Mouse (Mus musculus) forebrain, embryonic 14.5 days (tissue): ENCODE results near the gene Aig1. TPM values are rescaled to one million over a fixed set of nuclear protein-coding genes. Genes with fewer than 3 reads are reported as not detected.

Experiments
- ATAC-seq: fragments of 200-750 bp; cut with Nextera tagmentation; 2 replicates; pipeline ENCODE4 v1.8.0; 2017; ENCODE audit warnings: mild to moderate bottlenecking, moderate library complexity
- DNase-seq: peaks from one replicate; pipeline ENCODE4 v3.0.0-alpha.2; 2015; ENCODE audit warnings: low spot score
- H3K27ac ChIP-seq: fragments of 300-500 bp; sonication (generic); 2 replicates; pipeline ENCODE4 v1.5.1; 2014; ENCODE audit warnings: low read depth, mild to moderate bottlenecking, control low read depth, low read length, moderate library complexity
- H3K27me3 ChIP-seq: fragments of 300-500 bp; sonication (generic); replicated peaks from 2 replicates; pipeline ENCODE4 v1.6.1; 2014; ENCODE audit warnings: low read length, control low read depth, mixed read lengths; ENCODE audit not compliant: control insufficient read depth, insufficient read depth
- H3K36me3 ChIP-seq: fragments of 300-500 bp; sonication (generic); 2 replicates; pipeline ENCODE4 v1.6.1; 2014; ENCODE audit warnings: low read length, control low read depth; ENCODE audit not compliant: control insufficient read depth, insufficient read depth
- H3K4me1 ChIP-seq: fragments of 300-500 bp; sonication (generic); 2 replicates; pipeline ENCODE4 v1.6.1; 2014; ENCODE audit warnings: antibody characterized with exemption, low read length, control low read depth; ENCODE audit not compliant: control insufficient read depth, insufficient read depth
- H3K4me2 ChIP-seq: fragments of 300-500 bp; sonication (generic); 2 replicates; pipeline ENCODE4 v1.6.1; 2014; ENCODE audit warnings: mild to moderate bottlenecking, control low read depth, low read length
- H3K4me3 ChIP-seq: fragments of 300-500 bp; sonication (generic); 2 replicates; pipeline ENCODE4 v1.5.1; 2014; ENCODE audit warnings: low read depth, low read length, control low read depth
- H3K9ac ChIP-seq: fragments of 300-500 bp; sonication (generic); 2 replicates; pipeline ENCODE4 v1.6.1; 2014; ENCODE audit warnings: mild to moderate bottlenecking, low read length, control low read depth, moderate library complexity
- H3K9me3 ChIP-seq: fragments of 300-500 bp; sonication (generic); replicated peaks from 2 replicates; pipeline ENCODE4 v1.6.1; 2016; ENCODE audit warnings: low read length, control low read depth, mixed read lengths; ENCODE audit not compliant: control insufficient read depth
- WGBS: fragments of 180-500 bp; shearing (Covaris S2); extraction: QIAGEN DNeasy Blood & Tissue Kit; methylation state at CpG from one replicate; pipeline ENCODE4 v1.1.7; 2014; 5-methylcytosine and 5-hydroxymethylcytosine counted together
- polyA plus RNA-seq: library from polyadenylated mRNA; unstranded; fragments of >200 nt; fragmentation: Nextera tagmentation; extraction: Ambion mirVana; gene quantifications from 2 replicates; pipeline ENCODE4 v1.2.1, GENCODE M21; 2014

The Aig1 gene
- polyA plus RNA-seq, 1 experiment from 2014 or later, result 59.5 TPM

DNA sequence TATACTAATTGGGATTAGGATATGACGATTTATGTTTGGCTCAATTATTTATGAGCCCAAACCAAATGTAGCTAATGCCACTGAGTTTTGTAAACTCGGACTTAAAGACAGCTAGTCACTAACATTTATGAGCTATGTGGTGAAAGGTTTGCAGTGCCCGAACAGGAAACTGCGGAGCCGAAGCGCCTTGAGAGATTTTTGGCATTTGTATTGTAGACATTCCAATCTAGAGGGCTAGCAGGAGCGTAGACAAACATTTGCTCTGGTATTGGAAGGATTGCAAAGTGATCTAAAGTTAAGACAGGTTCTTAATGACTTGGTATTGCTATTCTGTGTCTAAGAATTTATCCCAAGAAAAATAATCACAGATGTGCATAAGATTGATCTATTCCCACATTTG is 12.3 kb downstream of the Aig1 start:
- Histone ChIP-seq H3K9me3 (no peaks in the 10 kb centered on the region), H3K27ac (no peak overlapping the region), H3K4me1 (no peaks in the 10 kb centered on the region), H3K4me2 (no peak overlapping the region), H3K9ac (no peak overlapping the region), H3K36me3 (no peaks in the 10 kb centered on the region), H3K4me3 (no peak overlapping the region), H3K27me3 (no peaks in the 10 kb centered on the region)
- ATAC-seq (no peak), DNase-seq (no peak)
- 93% methylated on average over 7 of the region's 7 CpGs for WGBS

DNA sequence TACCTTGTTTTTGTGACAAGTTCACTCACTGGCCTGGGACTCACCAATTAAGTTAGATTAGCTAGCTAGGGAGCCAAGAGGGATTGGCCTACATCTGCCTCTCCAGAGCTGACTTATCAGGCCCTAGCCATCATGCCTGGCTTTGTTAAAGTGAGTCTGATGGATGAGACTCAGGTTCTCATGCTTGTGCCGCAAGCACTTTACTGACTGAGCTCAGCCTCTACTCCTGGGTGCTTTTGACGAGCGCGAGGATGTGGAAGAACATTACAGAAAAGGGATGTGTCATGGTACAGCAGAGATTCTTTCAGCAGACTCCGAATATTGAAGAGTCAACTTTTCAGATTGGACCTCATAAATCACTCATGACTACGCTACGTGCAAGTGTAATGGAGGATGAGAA is 12.8 kb downstream of the Aig1 start:
- Histone ChIP-seq H3K9ac (no peak overlapping the region), H3K4me2 (no peak overlapping the region), H3K9me3 (no peaks in the 10 kb centered on the region), H3K27ac (no peak overlapping the region), H3K4me3 (no peak overlapping the region), H3K36me3 (no peaks in the 10 kb centered on the region), H3K4me1 (no peaks in the 10 kb centered on the region), H3K27me3 (no peaks in the 10 kb centered on the region)
- WGBS, result 95% methylated on average over 7 of the region's 7 CpGs
- ATAC-seq, result no peak
- no peak for DNase-seq

DNA sequence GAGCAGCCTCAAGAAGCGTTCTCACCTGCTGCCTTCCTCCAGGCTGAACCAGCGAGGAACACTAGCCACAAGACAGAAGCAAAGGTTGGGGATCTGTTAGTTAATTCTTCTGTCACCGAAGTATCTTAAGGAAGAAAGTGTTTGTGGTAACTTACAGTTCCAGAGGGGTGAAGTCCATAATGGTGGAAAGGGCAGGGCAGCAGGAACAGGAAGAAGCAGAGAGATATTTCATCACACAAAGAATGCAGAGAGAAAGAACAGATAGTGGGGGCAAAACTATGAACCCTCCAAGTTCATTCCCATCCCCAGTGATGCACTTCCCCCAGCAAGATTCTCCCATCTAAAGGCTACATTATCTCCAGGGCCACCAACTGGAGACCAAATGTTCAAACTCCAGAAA is 13.7 kb downstream of the Aig1 start:
- DNase-seq, result no peak
- Histone ChIP-seq H3K36me3 (no peaks in the 10 kb centered on the region), H3K4me1 (no peaks in the 10 kb centered on the region), H3K4me2 (no peak overlapping the region), H3K27me3 (no peaks in the 10 kb centered on the region), H3K4me3 (no peak overlapping the region), H3K9me3 (no peaks in the 10 kb centered on the region), H3K9ac (no peak overlapping the region), H3K27ac (no peak overlapping the region)
- WGBS, result 87% methylated on average over 3 of the region's 3 CpGs
- no peak for ATAC-seq

DNA sequence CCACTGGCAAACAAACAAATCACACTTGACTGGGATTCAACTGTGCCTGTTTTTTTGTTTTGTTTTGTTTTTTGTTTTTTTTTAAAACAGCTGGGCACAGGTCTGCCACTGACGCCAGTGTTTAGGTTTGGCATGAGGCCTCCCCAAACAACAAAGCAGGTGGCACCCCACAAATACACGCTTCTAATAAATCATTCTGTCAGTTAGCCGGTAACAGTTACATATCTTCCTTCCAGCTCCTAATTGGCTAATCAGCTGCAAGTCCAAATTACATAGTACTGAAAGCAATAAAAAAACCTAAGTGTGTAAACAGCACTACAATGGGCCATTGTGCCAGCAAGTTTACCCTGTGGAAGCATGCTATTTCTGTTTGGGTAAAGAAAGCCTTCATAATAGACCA is 18.7 kb downstream of the Aig1 start:
- no peaks in the 10 kb centered on the region for H3K9me3 ChIP-seq
- H3K27me3 ChIP-seq, result no peaks in the 10 kb centered on the region
- no peaks in the 10 kb centered on the region for H3K36me3 ChIP-seq
- 6% methylated on average over 3 of the region's 3 CpGs for WGBS
- H3K4me3 ChIP-seq, result no peak overlapping the region
- no peak overlapping the region for H3K9ac ChIP-seq
- no peak overlapping the region for H3K27ac ChIP-seq
- no peak overlapping the region for H3K4me2 ChIP-seq
- H3K4me1 ChIP-seq, result no peaks in the 10 kb centered on the region
- DNase-seq (peak; percentile 44), ATAC-seq (peak; percentile 68)

DNA sequence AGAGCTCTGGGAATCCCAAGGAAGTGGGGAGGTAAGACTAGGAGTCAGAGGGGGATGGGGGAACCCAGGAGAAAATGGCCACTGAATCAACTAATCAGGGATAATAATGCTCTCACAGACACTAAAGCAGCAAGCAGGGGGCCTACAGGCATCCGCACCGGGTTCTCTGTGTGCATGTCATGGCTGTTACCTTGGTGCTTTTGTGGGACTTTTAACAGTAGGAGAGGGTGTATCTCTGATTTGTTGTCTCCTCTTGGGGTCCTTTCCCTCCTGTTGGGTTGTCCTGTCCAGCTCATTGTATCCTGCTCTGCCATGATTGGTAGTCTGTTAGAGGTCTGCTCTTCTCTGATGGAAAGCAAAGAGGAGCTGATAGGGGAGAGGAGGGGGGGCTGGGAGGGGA is 19.6 kb downstream of the Aig1 start:
- ATAC-seq, result 0 out of 2 replicates have a peak, but pooled peaks have one; percentile 42
- 13% methylated on average over 2 of the region's 2 CpGs for WGBS
- DNase-seq, result no peak

DNA sequence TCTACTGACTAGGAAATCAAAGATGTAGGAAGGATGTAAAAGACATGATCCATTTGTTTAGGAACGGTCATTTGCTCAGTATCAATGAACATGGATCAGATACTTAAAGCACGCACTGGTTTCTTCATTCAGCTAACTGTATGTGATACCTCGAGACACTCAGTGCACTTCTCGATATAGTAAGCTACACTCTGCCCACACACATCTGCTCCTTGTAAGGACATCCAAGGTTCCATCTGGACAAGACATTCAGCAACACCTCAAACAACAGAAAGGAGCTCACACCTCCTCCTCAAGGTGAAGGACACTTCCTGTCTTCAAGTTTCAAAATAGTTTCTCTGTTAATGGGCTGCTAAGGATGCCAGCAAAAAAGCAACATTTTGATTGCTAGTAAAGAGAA is 23.9 kb downstream of the Aig1 start:
- ATAC-seq, result no peak
- no peak overlapping the region for H3K4me3 ChIP-seq
- WGBS, result 92% methylated on average over 4 of the region's 4 CpGs

More for the DNA sequence above, 19.6 kb downstream of the Aig1 start:
- no peak overlapping the region for H3K4me2 ChIP-seq
- no peaks in the 10 kb centered on the region for H3K9me3 ChIP-seq
- H3K36me3 ChIP-seq, result no peaks in the 10 kb centered on the region
- H3K27me3 ChIP-seq, result no peaks in the 10 kb centered on the region
- no peak overlapping the region for H3K27ac ChIP-seq
- no peak overlapping the region for H3K4me3 ChIP-seq
- H3K9ac ChIP-seq, result no peak overlapping the region
- no peaks in the 10 kb centered on the region for H3K4me1 ChIP-seq

DNA sequence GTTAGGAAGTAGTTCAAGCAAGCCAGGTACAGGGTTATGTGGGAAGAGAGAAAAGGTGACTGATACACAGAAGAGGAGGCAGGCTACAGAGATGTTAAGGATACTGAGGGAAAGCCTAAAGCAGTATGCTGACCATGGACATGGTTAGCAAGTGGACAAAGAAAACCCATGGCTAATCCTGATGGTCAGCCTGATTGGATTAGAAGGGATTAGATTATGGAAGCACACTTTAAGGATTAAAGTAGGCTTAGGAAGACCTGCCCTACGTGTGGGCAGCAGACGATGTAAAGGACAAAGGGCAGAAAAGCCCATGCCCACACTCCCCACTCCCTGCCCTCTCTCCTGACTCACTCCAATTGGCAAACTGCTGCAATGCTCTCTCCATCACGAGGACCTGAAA is 25.0 kb downstream of the Aig1 start:
- no peak overlapping the region for H3K4me3 ChIP-seq
- H3K4me1 ChIP-seq, result no peaks in the 10 kb centered on the region
- no peak overlapping the region for H3K9ac ChIP-seq
- H3K4me2 ChIP-seq, result no peak overlapping the region
- no peaks in the 10 kb centered on the region for H3K36me3 ChIP-seq
- no peak overlapping the region for H3K27ac ChIP-seq
- no peaks in the 10 kb centered on the region for H3K27me3 ChIP-seq
- H3K9me3 ChIP-seq, result no peaks in the 10 kb centered on the region
- DNase-seq, result no peak
- WGBS, result 33% methylated on average over 3 of the region's 3 CpGs
- no peak for ATAC-seq

More for the DNA sequence above, 23.9 kb downstream of the Aig1 start:
- DNase-seq, result no peak
- Histone ChIP-seq H3K27ac (no peak overlapping the region), H3K4me1 (no peaks in the 10 kb centered on the region), H3K36me3 (no peaks in the 10 kb centered on the region), H3K4me2 (no peak overlapping the region), H3K27me3 (no peaks in the 10 kb centered on the region), H3K9ac (no peak overlapping the region), H3K9me3 (no peaks in the 10 kb centered on the region)

- H3K9me3 ChIP-seq, result no peaks in the 10 kb centered on the region
- no peak for DNase-seq
- 80% methylated on average over 8 of the region's 8 CpGs for WGBS
- H3K27me3 ChIP-seq, result no peaks in the 10 kb centered on the region
- H3K4me2 ChIP-seq, result no peak overlapping the region
- no peak overlapping the region for H3K4me3 ChIP-seq
- ATAC-seq, result no peak
- H3K27ac ChIP-seq, result no peak overlapping the region
- no peak overlapping the region for H3K9ac ChIP-seq
- H3K36me3 ChIP-seq, result no peaks in the 10 kb centered on the region
- H3K4me1 ChIP-seq, result no peaks in the 10 kb centered on the region
These were observed 25.9 kb downstream of the Aig1 start for GRCm38 (mm10) chr10:13842855-13843254.

DNA sequence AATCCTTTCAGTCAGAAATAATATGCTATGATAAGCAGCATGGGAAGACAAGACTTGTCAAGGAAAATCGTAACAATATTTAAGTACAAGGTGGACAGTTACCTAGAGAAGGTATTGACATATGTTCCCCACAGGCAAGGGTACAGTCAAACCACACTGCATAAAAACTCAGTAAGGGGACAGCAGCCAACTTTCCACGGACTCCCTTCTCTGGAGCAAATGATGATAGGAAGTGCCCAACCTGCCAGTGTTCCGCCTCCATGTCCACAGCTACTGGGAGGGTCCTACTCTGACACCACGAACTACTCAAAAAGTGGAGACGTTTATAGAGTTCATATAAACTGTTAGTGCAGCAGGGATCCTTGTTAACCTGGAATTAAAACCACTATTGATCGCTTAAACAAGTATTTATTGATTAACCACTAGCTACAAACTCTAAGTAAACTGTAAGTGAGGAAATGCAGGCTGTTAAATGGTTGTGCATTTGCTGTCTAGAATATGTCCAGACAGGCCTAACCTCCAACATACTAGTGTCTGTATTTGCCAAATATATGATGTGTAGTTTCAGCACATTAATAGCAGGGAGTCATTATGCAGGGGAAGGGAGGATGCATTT is 30.2 kb downstream of the Aig1 start:
- no peaks in the 10 kb centered on the region for H3K9me3 ChIP-seq
- no peak overlapping the region for H3K9ac ChIP-seq
- H3K27ac ChIP-seq, result no peak overlapping the region
- no peaks in the 10 kb centered on the region for H3K36me3 ChIP-seq
- H3K4me1 ChIP-seq, result no peaks in the 10 kb centered on the region
- WGBS, result 90% methylated on average over 6 of the region's 6 CpGs
- ATAC-seq, result no peak
- H3K4me2 ChIP-seq, result no peak overlapping the region
- H3K4me3 ChIP-seq, result no peak overlapping the region
- no peaks in the 10 kb centered on the region for H3K27me3 ChIP-seq
- no peak for DNase-seq
